Mouse (Mus musculus) cerebellum, adult (tissue): ENCODE results near the gene Gpr143.

Experiments used
- ATAC-seq: cut with Nextera tagmentation; 2 replicates; pipeline ENCODE4 v1.9.2; 2017; ENCODE audit warnings: mild to moderate bottlenecking, moderate library complexity, mixed read lengths; ENCODE audit not compliant: insufficient number of reproducible peaks, low FRiP score, low TSS enrichment

The Gpr143 gene

GRCm38 (mm10) chrX:152855076-152855772 is 73.5 kb downstream of the Gpr143 start:
- no peak for ATAC-seq
